Mouse (Mus musculus): Measurements from ENCODE around the gene Dgkg. TPM values are rescaled to one million over a fixed set of nuclear protein-coding genes. Genes with fewer than 3 reads are reported as not detected.

Dgkg gene
- total and polyA plus RNA-seq, 2 experiments from 2014 or later: 12.0 to 15.8 TPM

DNA sequence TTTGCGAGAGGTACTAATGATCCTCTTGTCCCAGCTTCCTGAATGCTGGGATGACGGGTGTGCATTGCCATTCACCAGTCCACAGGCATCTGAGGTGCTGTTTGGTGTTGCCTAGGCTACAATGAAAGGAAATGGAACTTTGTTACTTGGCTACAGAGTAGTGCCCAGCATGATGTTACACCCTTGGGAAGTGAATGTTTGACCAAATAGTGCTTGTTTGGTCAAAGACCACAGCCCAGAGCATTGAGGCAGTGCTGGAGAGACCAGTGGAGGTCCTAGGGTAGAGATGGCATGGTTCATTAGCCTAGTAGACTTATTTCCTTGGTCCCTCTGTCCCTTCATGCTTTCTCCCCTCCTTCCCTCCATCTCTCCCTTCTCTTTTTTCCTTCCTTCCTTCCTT, 73.6 kb downstream of the Dgkg start:
- H3K9me3 ChIP-seq (ENCODE audit: low read length): no peaks in the 10 kb centered on the region
- no peak overlapping the region for H3K4me3 ChIP-seq (ENCODE audit: low read depth, low read length)
- no peak overlapping the region for H3K9ac ChIP-seq
- H3K27ac ChIP-seq (ENCODE audit: low read depth, low read length): no peak overlapping the region
- no peaks in the 10 kb centered on the region for H3K27me3 ChIP-seq (ENCODE audit: insufficient read depth, low read length)
- TF ChIP-seq CTCF (IDR thresholded peaks at IDR 0.05; ENCODE audit: low read depth): no peak
- no peaks in the 10 kb centered on the region for H3K36me3 ChIP-seq (ENCODE audit: insufficient read depth)
- DNase-seq (no peak), ATAC-seq (0 out of 2 replicates have a peak, but pooled peaks have one; percentile 38)
- WGBS: 25% methylated on average over 2 of the region's 2 CpGs
- H3K4me1 ChIP-seq (ENCODE audit: insufficient read depth): 0 out of 2 replicates have a peak, but pooled peaks cover 5% of the 10 kb centered on the region
- H3K4me2 ChIP-seq (ENCODE audit: low read depth): no peak overlapping the region

DNA sequence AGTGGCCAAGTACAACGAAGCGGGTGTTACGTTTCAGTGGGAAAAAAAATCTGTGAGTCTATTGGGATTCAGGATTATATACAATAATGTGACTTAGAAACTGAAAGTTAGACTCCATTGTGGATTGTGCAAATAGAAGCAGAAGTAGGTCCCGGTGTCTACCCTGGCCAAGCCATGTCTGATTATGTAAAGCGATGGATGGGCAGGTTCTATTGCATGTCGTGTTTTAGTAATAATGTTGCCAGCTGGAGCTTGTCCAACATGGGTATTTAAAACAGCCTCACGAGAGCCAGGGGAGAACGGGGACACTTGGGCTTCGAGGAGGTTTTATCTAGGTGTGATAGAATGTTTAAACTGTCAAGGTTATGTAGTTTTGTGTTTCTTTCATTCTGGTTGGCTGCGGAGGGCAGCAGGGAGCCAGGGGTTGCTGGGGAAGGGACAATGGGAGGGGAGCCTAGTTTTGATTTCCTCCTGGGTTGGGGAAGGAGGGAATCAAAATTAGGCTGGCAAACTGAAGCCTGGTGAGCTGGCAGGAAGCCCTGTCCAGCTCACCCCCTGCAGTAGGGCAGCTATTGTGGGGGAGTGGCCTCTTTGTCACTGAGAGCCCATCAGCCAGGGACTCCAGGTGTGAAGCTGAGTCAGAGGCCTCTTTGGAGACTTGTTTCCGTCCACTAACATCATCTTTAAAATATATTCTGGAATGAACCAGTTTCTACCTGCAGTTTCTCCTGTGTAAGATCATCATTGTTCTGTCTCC, 74.7 kb downstream of the Dgkg start:
- H3K9ac ChIP-seq: no peak overlapping the region
- no peak overlapping the region for H3K27ac ChIP-seq (ENCODE audit: low read depth, low read length)
- no peak overlapping the region; the same call in 1 of the 2 replicates for H3K4me2 ChIP-seq (ENCODE audit: low read depth)
- H3K4me3 ChIP-seq (ENCODE audit: low read depth, low read length): no peak overlapping the region
- no peaks in the 10 kb centered on the region for H3K27me3 ChIP-seq (ENCODE audit: insufficient read depth, low read length)
- H3K9me3 ChIP-seq (ENCODE audit: low read length): no peaks in the 10 kb centered on the region
- DNase-seq: peak; percentile 25
- H3K4me1 ChIP-seq (ENCODE audit: insufficient read depth): 0 out of 2 replicates have a peak, but pooled peaks cover 5% of the 10 kb centered on the region
- H3K36me3 ChIP-seq (ENCODE audit: insufficient read depth): no peaks in the 10 kb centered on the region
- no peak for TF ChIP-seq CTCF (IDR thresholded peaks at IDR 0.05; ENCODE audit: low read depth)
- 29% methylated on average over 11 of the region's 11 CpGs for whole genome bisulfite sequencing
- ATAC-seq: no peak

DNA sequence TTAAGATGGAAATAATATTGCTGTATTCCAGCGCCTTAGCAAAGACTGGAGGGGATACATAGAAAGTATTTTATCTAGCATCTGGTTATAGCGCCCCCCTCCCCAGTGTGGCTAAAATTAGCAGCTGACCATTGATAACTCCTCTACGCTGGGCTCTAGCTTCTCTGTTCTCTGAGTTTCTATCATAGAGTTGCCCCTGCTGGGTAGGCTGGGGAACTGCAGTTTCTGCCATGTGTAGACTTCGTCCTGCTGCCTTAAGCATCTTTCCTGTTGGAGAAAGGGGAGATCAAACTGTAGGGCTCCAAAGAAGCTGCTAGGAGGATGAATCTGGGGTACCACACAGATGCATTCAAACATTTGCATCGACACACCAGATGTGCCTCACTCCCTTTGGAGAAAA, 76.9 kb downstream of the Dgkg start:
- H3K9ac ChIP-seq: no peak overlapping the region
- peak; percentile 59; the same call in 1 of the 2 replicates for ATAC-seq
- H3K9me3 ChIP-seq (ENCODE audit: low read length): no peaks in the 10 kb centered on the region
- no peaks in the 10 kb centered on the region for H3K36me3 ChIP-seq (ENCODE audit: insufficient read depth)
- H3K27ac ChIP-seq (ENCODE audit: low read depth, low read length): no peak overlapping the region
- peak; percentile 66 for TF ChIP-seq CTCF (IDR thresholded peaks at IDR 0.05; ENCODE audit: low read depth)
- H3K27me3 ChIP-seq (ENCODE audit: insufficient read depth, low read length): no peaks in the 10 kb centered on the region
- no peak overlapping the region for H3K4me2 ChIP-seq (ENCODE audit: low read depth)
- 0 out of 2 replicates have a peak, but pooled peaks cover 5% of the 10 kb centered on the region for H3K4me1 ChIP-seq (ENCODE audit: insufficient read depth)
- 43% methylated on average over 5 of the region's 5 CpGs for WGBS
- peak; percentile 36 for DNase-seq
- H3K4me3 ChIP-seq (ENCODE audit: low read depth, low read length): no peak overlapping the region

DNA sequence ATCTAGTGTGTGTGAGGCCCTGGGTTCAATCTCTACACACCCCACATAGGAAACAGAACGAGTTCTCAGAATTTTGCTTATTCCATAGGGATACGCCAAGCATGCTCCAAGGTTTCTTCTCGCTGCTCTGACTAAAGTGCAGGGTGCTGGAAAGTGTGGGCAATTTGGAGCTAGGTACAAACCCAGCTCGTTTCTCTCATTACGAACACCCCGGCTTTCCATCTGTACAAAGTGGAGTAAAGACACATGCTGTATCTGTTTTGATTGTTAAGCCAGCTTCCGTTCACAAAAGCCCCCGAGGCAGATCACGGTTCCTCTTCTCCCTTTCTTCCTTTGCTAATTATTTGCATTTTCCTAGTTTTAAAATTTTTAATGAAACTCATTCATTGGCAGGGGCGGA, 78.1 kb downstream of the Dgkg start:
- no peak for TF ChIP-seq CTCF (IDR thresholded peaks at IDR 0.05; ENCODE audit: low read depth)
- WGBS: 80% methylated on average over 10 of the region's 10 CpGs
- H3K9ac ChIP-seq: no peak overlapping the region
- H3K9me3 ChIP-seq (ENCODE audit: low read length): no peaks in the 10 kb centered on the region
- no peak for ATAC-seq
- H3K27ac ChIP-seq (ENCODE audit: low read depth, low read length): no peak overlapping the region
- no peaks in the 10 kb centered on the region for H3K27me3 ChIP-seq (ENCODE audit: insufficient read depth, low read length)
- H3K4me3 ChIP-seq (ENCODE audit: low read depth, low read length): no peak overlapping the region
- H3K4me2 ChIP-seq (ENCODE audit: low read depth): no peak overlapping the region
- 0 out of 2 replicates have a peak, but pooled peaks cover 5% of the 10 kb centered on the region for H3K4me1 ChIP-seq (ENCODE audit: insufficient read depth)
- DNase-seq: no peak
- H3K36me3 ChIP-seq (ENCODE audit: insufficient read depth): no peaks in the 10 kb centered on the region

DNA sequence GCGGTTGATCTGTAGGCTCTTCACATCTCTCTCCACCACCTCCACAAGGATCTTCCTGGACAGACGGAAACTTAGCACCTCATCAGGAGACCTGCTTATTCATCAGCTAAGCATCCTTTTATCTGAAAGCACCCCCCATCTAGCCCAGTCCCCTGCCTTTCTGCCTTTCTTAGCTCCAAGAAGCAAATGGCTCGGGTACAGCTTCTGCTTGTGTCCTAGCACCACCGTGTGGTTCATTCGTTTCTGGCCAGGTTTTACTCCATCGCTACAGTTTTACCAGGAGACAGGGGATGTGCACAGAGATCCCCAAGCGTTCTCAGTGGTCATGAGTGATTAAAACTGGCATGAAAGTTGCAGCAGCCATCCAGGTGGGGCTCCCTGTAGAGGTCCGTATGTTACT, 79.4 kb downstream of the Dgkg start:
- DNase-seq (peak; percentile 69), ATAC-seq (peak; percentile 65; the same call in 1 of the 2 replicates)
- Histone ChIP-seq H3K27me3 (ENCODE audit: insufficient read depth, low read length) (no peaks in the 10 kb centered on the region), H3K36me3 (ENCODE audit: insufficient read depth) (no peaks in the 10 kb centered on the region), H3K4me3 (ENCODE audit: low read depth, low read length) (no peak overlapping the region), H3K4me2 (ENCODE audit: low read depth) (no peak overlapping the region), H3K9ac (no peak overlapping the region), H3K9me3 (ENCODE audit: low read length) (no peaks in the 10 kb centered on the region), H3K27ac (ENCODE audit: low read depth, low read length) (no peak overlapping the region), H3K4me1 (ENCODE audit: insufficient read depth) (0 out of 2 replicates have a peak, but pooled peaks cover 4% of the 10 kb centered on the region)
- peak; percentile 81 for TF ChIP-seq CTCF (IDR thresholded peaks at IDR 0.05; ENCODE audit: low read depth)
- WGBS: 55% methylated on average over 8 of the region's 8 CpGs

GRCm38 (mm10) chr16:22574164-22574563, 82.9 kb downstream of the Dgkg start:
- H3K4me3 ChIP-seq (ENCODE audit: low read depth, low read length): no peak overlapping the region
- H3K4me2 ChIP-seq (ENCODE audit: low read depth): no peak overlapping the region
- TF ChIP-seq CTCF (IDR thresholded peaks at IDR 0.05; ENCODE audit: low read depth): peak; percentile 36
- no peak for DNase-seq
- no peak for ATAC-seq
- H3K9me3 ChIP-seq (ENCODE audit: low read length): no peaks in the 10 kb centered on the region
- H3K4me1 ChIP-seq (ENCODE audit: insufficient read depth): no peaks in the 10 kb centered on the region
- no peaks in the 10 kb centered on the region for H3K36me3 ChIP-seq (ENCODE audit: insufficient read depth)
- H3K27ac ChIP-seq (ENCODE audit: low read depth, low read length): no peak overlapping the region
- no peaks in the 10 kb centered on the region for H3K27me3 ChIP-seq (ENCODE audit: insufficient read depth, low read length)
- H3K9ac ChIP-seq: no peak overlapping the region
- 71% methylated on average over 7 of the region's 7 CpGs for whole genome bisulfite sequencing

GRCm38 (mm10) chr16:22572641-22573341, 84.2 kb downstream of the Dgkg start:
- ATAC-seq: no peak
- no peak for TF ChIP-seq CTCF (IDR thresholded peaks at IDR 0.05; ENCODE audit: low read depth)
- Histone ChIP-seq H3K9ac (no peak overlapping the region), H3K27ac (ENCODE audit: low read depth, low read length) (no peak overlapping the region), H3K4me2 (ENCODE audit: low read depth) (no peak overlapping the region), H3K4me1 (ENCODE audit: insufficient read depth) (no peaks in the 10 kb centered on the region), H3K36me3 (ENCODE audit: insufficient read depth) (no peaks in the 10 kb centered on the region), H3K27me3 (ENCODE audit: insufficient read depth, low read length) (no peaks in the 10 kb centered on the region), H3K4me3 (ENCODE audit: low read depth, low read length) (no peak overlapping the region), H3K9me3 (ENCODE audit: low read length) (no peaks in the 10 kb centered on the region)
- DNase-seq: no peak
- 45% methylated on average over 21 of the region's 21 CpGs for WGBS
